Mouse (Mus musculus) layer of hippocampus, adult 2 months (tissue): ENCODE data around the gene Sdk1. TPM values are rescaled to one million over a fixed set of nuclear protein-coding genes. Genes with fewer than 3 reads are reported as not detected.

Source experiments
- DNase-seq, 2 experiments: peaks; one replicate each; pipeline ENCODE4 v3.0.0; 2022; ENCODE audit warnings: low spot score in 2 of 2
- H3K27ac ChIP-seq: fragments of 200-600 bp; 2 replicates; pipeline ENCODE4 v1.8.1; 2022
- H3K4me3 ChIP-seq: fragments of 200-600 bp; 2 replicates; pipeline ENCODE4 v1.8.1; 2022; ENCODE audit warnings: mild to moderate bottlenecking
- CTCF ChIP-seq: fragments of 200-600 bp; conservative IDR thresholded peaks from 2 replicates; pipeline ENCODE4 v1.8.1; 2022; ENCODE audit warnings: antibody characterized with exemption, mild to moderate bottlenecking, moderate library complexity
- long read RNA-seq, 2 experiments: library from polyadenylated mRNA; stranded (forward); transcript quantifications; one replicate each; pipeline ENCODE4 v2.0.0; 2021; ENCODE audit warnings: borderline mapping rate in 2 of 2
- total RNA-seq, 2 experiments: library from RNA; stranded (reverse); gene quantifications; 2 replicates each; pipeline ENCODE4 v1.2.3; 2021

Gene Sdk1
- total RNA-seq: 1 to 10 TPM; 6.3 to 8.9 TPM
- long read RNA-seq, experiment 1, partial matches to known transcripts: 2 of 2 reads
- long read RNA-seq, experiment 1, other reads (novel, unspliced or antisense): 0 of 2 reads
- long read RNA-seq, experiment 2, partial matches to known transcripts: 1 of 6 reads
- long read RNA-seq, experiment 2, other reads (novel, unspliced or antisense): 5 of 6 reads

GRCm38 (mm10) chr5:141240841-141241543 lies at the start of gene Sdk1:
Gene Sdk1, plus strand, starts transcription at chr5:141241490.
- H3K27ac ChIP-seq: no peak within 1 kb of the TSS
- TF ChIP-seq CTCF: peak; percentile 91
- peak; percentile 89 to 94 for DNase-seq
- peak within 1 kb of the TSS; percentile 65 for H3K4me3 ChIP-seq

DNA sequence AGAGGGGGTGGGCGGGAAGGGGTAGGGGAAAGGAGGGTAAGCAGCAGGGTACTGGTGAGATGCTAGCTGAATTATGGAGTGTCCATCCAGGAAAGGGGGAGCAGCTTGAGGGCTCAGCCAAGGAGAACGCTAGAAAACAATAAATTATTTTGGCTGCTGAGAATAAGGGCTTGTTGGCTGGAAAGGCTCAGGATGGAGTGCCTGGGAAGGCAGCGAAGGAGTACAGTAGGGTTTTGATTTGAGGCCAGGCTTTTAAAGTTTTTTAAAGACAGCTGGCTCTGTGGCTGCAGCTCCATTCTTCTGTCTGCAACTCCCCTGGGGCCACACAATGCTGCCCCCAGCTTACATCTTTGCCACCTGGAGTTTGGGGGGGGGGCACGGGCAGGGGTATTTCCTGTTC lies 44.0 kb upstream of the Sdk1 start:
- DNase-seq: no peak
- Histone ChIP-seq H3K27ac (no peak overlapping the region), H3K4me3 (no peak overlapping the region)
- no peak for TF ChIP-seq CTCF

- Histone ChIP-seq H3K27ac (no peak overlapping the region), H3K4me3 (no peak overlapping the region)
- peak in 1 of 2 experiments; percentile 0 for DNase-seq
- TF ChIP-seq CTCF: no peak
These were observed 38.8 kb upstream of the Sdk1 start for GRCm38 (mm10) chr5:141202276-141203065.

GRCm38 (mm10) chr5:141207061-141207460 lies 34.2 kb upstream of the Sdk1 start:
- H3K4me3 ChIP-seq: no peak overlapping the region
- peak; percentile 16 to 24 for DNase-seq
- TF ChIP-seq CTCF: no peak
- no peak overlapping the region for H3K27ac ChIP-seq

DNA sequence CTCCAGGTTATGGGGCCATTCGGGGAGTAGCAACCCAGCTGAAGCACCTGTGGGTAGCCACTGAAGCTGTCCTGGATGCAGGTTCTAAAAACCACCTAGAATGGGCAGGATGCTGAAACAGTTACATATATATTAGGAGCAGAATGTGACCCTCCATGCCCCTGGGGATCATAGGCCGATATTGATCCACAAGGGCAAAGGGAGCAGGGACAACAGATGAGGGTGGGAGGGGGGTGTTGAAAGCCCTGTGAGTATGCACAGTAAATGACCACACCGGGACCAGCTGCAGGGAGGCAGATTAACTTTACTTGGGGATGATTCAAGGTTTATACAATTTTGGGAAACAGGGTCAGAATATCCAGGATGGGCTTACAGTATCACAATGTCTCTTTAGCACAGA lies 16.0 kb upstream of the Sdk1 start:
- no peak for TF ChIP-seq CTCF
- no peak for DNase-seq
- Histone ChIP-seq H3K4me3 (no peak overlapping the region), H3K27ac (no peak overlapping the region)

GRCm38 (mm10) chr5:141234326-141234725 lies 7.0 kb upstream of the Sdk1 start:
- no peak for DNase-seq
- H3K27ac ChIP-seq: no peak overlapping the region
- no peak overlapping the region for H3K4me3 ChIP-seq
- no peak for TF ChIP-seq CTCF

GRCm38 (mm10) chr5:141239401-141239800 lies 1.9 kb upstream of the Sdk1 start:
- TF ChIP-seq CTCF: no peak
- Histone ChIP-seq H3K27ac (no peak overlapping the region), H3K4me3 (no peak overlapping the region)
- DNase-seq: no peak

GRCm38 (mm10) chr5:141240441-141240840 lies 849 bp upstream of the Sdk1 start:
- H3K4me3 ChIP-seq: no peak overlapping the region; the same call in 1 of the 2 replicates
- H3K27ac ChIP-seq: no peak overlapping the region
- no peak for TF ChIP-seq CTCF
- no peak for DNase-seq

DNA sequence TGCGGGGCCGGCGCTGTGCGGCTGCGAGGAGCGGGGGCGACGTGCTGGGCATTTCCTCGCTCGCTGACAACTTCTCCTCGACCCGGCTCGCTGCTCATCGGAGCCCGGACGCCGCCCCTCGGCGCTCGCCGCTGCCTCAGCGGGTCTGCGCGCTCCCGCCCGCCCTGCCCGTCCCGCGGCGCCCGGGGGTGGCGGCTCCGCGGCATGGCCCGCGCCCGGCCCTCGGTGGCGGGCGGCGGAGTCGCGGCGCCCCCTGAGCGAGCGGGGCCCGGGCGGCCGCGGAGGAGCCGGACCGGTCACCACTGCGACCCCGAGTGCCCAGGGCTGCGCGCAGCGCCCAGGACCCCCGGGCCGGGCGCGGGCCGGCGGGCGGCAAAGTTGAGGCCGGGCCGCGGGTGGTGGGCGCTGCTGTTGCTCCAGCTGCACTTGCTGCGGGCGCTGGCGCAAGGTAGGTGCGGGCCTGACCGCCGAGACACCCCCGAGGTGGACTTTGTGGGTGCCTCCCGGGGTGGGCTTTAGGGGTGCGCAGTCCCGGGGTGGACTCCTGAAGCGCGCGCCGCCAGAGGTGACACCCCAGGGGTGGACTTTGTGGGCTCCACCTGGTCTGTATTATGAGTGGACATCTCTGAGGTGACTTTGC lies 475 bp downstream of the Sdk1 start:
- TF ChIP-seq CTCF: no peak
- Histone ChIP-seq H3K4me3 (peak overlapping the region; percentile 65), H3K27ac (no peak overlapping the region)
- no peak for DNase-seq

- Histone ChIP-seq H3K4me3 (peak overlapping the region; percentile 44), H3K27ac (no peak overlapping the region)
- DNase-seq: no peak
- no peak for TF ChIP-seq CTCF
These were observed 2.1 kb downstream of the Sdk1 start for GRCm38 (mm10) chr5:141243253-141243965.

DNA sequence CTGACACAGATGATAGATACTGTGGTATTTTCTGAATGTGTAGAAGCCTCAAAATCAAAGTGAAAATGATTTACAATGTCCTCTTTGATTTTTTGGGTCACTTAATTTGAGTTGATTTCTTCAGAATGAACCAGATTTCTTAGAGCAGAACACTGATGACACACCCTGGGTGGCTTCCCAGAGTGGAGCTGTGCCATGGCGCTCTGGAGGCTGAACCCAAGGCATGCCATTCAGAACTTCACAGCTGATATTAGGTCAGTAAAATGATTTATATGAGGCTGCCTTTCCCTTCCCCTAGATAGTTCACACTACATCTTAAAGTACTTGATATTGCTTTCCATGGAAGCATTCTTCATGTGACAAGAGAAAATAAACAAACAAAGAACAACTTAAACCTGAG lies 23.0 kb downstream of the Sdk1 start:
- Histone ChIP-seq H3K27ac (no peak overlapping the region), H3K4me3 (no peak overlapping the region)
- TF ChIP-seq CTCF: no peak
- no peak for DNase-seq

GRCm38 (mm10) chr5:141277112-141277511 lies 35.8 kb downstream of the Sdk1 start:
- no peak for DNase-seq
- H3K4me3 ChIP-seq: no peak overlapping the region
- TF ChIP-seq CTCF: no peak
- H3K27ac ChIP-seq: no peak overlapping the region
